Mouse (Mus musculus) inflammation-experienced regulatory T-cells (primary cell): ENCODE measurements around the gene Mchr1. TPM values are rescaled to one million over a fixed set of nuclear protein-coding genes. Genes with fewer than 3 reads are reported as not detected.

Experiments
- polyA plus RNA-seq, 2 experiments: library from polyadenylated mRNA; unstranded; fragments of 100-300 nt; shearing (Covaris generic); gene quantifications; one replicate each; pipeline ENCODE4 v1.2.1; 2017

Gene Mchr1
- polyA plus RNA-seq = under 1 TPM in 1 of 2 experiments, not detected in 1; 0.42 TPM

DNA sequence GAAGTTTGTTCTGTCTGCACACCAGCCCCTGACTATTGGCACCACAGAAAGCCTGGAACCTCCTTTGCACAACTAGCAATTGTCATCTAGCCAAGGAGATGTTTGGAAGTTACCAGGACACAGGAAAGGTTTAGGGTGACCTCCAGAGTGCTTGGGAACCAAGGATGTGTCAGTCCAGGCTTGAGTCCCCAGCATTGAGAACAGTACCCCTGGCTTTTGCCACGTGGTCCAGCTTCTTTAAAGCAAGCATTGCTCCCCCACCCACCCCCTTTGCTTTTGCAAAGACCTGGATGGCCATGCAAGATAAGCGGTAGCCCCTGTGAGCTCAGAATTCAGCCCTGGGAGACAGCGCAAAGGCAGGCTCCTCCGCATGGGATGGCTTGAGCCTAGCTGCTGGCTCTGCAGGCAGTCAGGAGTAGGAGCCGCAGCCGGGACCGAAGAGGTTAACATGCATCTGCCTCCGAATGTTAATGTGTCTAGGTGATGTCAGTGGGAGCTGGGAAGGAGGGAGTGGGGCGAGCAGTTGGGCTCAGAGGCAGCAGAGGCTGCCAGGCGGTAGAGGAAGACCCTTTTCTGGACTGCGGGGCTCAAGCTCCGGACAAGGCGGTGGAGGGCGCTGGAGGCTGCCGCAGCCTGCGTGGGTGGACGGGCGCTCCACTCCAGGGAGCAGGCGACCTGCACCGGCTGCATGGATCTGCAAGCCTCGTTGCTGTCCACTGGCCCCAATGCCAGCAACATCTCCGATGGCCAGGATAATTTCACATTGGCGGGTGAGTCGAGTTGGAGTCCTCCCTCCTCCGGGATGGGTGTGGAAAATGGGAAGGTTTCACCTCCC, at the start of gene Mchr1:
Gene Mchr1 (plus strand): TSS at position 414 of the 835 bp plus-strand sequence.

DNA sequence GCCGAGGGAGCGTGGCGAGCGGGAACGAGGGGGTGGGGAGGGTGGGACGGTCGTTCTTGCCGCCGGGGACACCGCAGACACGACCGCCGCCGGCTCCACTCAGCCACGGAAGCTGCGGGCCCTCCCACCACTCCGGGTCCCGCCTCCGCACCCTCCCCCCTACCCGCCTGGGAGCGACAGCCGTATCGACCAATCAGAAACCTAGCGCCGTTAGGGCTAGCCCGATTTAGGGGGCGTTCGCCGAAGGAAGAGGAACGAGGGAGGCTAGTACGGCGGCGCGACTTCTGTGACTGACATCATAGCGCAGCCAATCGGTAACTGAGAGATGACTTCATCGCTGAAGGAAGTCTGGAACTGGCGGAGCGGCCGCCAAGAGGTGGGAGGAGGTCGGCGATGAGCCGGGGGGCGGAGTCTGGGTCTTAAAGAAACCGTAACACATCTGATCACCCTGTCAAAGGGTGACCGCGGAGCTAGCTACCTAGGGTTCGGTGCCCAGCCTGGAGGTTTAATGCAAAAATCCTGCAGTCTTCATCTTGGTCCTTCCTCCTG, 44.6 kb upstream of the Mchr1 start, which contains the start of gene Mrtfa:
Gene Mrtfa (minus strand): TSS at position 128 of the 549 bp plus-strand sequence.

Other genes with a start within 250 kb of the Mchr1 start
- 10 to 100 TPM; 83.5 to 89.7 TPM for gene Mrtfa, start 44.7 kb upstream of the Mchr1 start, polyA plus RNA-seq
- gene Slc25a17, start 125.3 kb downstream of the Mchr1 start, polyA plus RNA-seq = 10 to 100 TPM; 56.4 to 57.0 TPM
- gene St13, start 164.6 kb downstream of the Mchr1 start, polyA plus RNA-seq = 100 to 1,000 TPM in 1 of 2 experiments, 10 to 100 TPM in 1; 83.1 to 116 TPM
- 1 to 10 TPM; 6.9 to 9.1 TPM for gene Xpnpep3, start 164.6 kb downstream of the Mchr1 start, polyA plus RNA-seq
- gene Dnajb7, start 172.8 kb downstream of the Mchr1 start, polyA plus RNA-seq = 1 to 10 TPM; 1.4 to 2.6 TPM
- gene Rbx1, start 230.8 kb downstream of the Mchr1 start, polyA plus RNA-seq = 100 to 1,000 TPM; 304 to 319 TPM